ENCODE assay signal across 17 mouse cellular contexts in the genomic region with DNA sequence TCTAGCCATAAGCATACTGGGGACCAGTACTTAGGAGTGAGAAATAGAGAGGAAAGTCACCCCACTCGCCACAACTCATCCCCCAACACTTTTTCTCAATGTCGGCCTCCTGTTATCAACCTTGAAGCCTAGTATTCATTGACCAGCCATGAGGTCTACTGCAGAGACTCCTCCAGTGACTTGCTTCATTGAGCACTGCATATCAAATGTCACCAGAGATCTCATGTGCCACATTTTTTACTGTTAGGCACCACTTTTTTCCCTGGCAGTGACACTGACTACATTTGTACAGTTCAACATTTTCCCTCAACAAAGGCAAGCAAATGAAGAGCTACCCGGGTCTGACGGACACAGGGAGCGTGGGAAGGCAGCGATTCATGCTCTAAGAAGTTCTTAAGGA.
"Had no signal": no experiment of that assay in that cellular context is flagged by ENCODE, and none has a peak within 500 bp of the region (broad histone marks: within the 10 kb centered on the region; RNA-seq: fewer than 3 reads in every experiment).

No protein-coding gene starts in this region.

- H3K9ac ChIP-seq: intestine, embryonic 15.5 days; limb, embryonic 12.5 days; limb, embryonic 15.5 days; liver, embryonic 14.5 days; liver, postnatal 0 days; lung, embryonic 14.5 days; midbrain, embryonic 13.5 days had no signal

- H3K27me3 ChIP-seq: intestine, embryonic 15.5 days; limb, embryonic 12.5 days; midbrain, embryonic 13.5 days had no signal

- H3K27ac ChIP-seq: intestine, embryonic 15.5 days; limb, embryonic 12.5 days; limb, embryonic 15.5 days; liver, embryonic 14.5 days; macrophage; midbrain, embryonic 13.5 days; stomach, postnatal 0 days had no signal

- H3K4me2 ChIP-seq: intestine, embryonic 15.5 days; limb, embryonic 12.5 days; limb, embryonic 15.5 days; liver, embryonic 11.5 days; lung, embryonic 14.5 days; midbrain, embryonic 13.5 days had no signal

- ATAC-seq: intestine, embryonic 15.5 days; liver, postnatal 0 days; lung, postnatal 0 days; midbrain, embryonic 13.5 days had no signal

- DNase-seq: kidney, adult 2 months; kidney, postnatal 14 days; left cerebral cortex, postnatal 4 days; liver, postnatal 0 days; lung, embryonic 14.5 days; right cerebral cortex, postnatal 4 days; thymus, adult 2 months; thymus, postnatal 25 days had no signal

- H3K4me3 ChIP-seq: intestine, embryonic 15.5 days; limb, embryonic 12.5 days; limb, embryonic 15.5 days; midbrain, embryonic 13.5 days had no signal

- H3K36me3 ChIP-seq: intestine, embryonic 15.5 days; limb, embryonic 12.5 days; limb, embryonic 15.5 days; midbrain, embryonic 13.5 days had no signal

- H3K9me3 ChIP-seq: intestine, embryonic 15.5 days; limb, embryonic 12.5 days; limb, embryonic 15.5 days; midbrain, embryonic 13.5 days had no signal
